ENCODE assay signal across 15 mouse cellular contexts in genomic region chr13:10845212-10845611, GRCm38 (mm10).
"Had no signal": no experiment of that assay in that cellular context is flagged by ENCODE, and none has a peak within 500 bp of the region (broad histone marks: within the 10 kb centered on the region; RNA-seq: fewer than 3 reads in every experiment).

No protein-coding gene starts in this region.

- H3K4me1 ChIP-seq: limb, embryonic 10.5 days; liver, embryonic 15.5 days; midbrain, embryonic 13.5 days; neural tube, embryonic 13.5 days had no signal

- H3K4me2 ChIP-seq: liver, embryonic 11.5 days; liver, embryonic 15.5 days; midbrain, embryonic 13.5 days; neural tube, embryonic 13.5 days had no signal

- H3K36me3 ChIP-seq: limb, embryonic 10.5 days; liver, embryonic 15.5 days; midbrain, embryonic 13.5 days; neural tube, embryonic 13.5 days had no signal

- ATAC-seq: lung, postnatal 0 days; midbrain, embryonic 13.5 days had no signal

- DNase-seq: kidney, postnatal 25 days; lung, adult 2 months; lung, postnatal 36 days; retina, postnatal 1 day; right cerebral cortex, postnatal 4 days; spleen, adult 18-20 months; thymus, adult 18-20 months; thymus, postnatal 14 days had no signal

- H3K27me3 ChIP-seq: liver, embryonic 15.5 days; midbrain, embryonic 13.5 days; neural tube, embryonic 13.5 days had no signal

- H3K9me3 ChIP-seq: limb, embryonic 10.5 days; liver, embryonic 15.5 days; midbrain, embryonic 13.5 days; neural tube, embryonic 13.5 days had no signal

- H3K27ac ChIP-seq: left cerebral cortex, adult 2 months; limb, embryonic 10.5 days; liver, embryonic 15.5 days; midbrain, embryonic 13.5 days; neural tube, embryonic 13.5 days had no signal

- H3K4me3 ChIP-seq: left cerebral cortex, adult 2 months; limb, embryonic 10.5 days; liver, embryonic 15.5 days; midbrain, embryonic 13.5 days; neural tube, embryonic 13.5 days had no signal

- H3K9ac ChIP-seq: liver, embryonic 15.5 days; midbrain, embryonic 13.5 days; neural tube, embryonic 13.5 days had no signal
